Mouse (Mus musculus) liver, embryonic 13.5 days (tissue): Measurements from ENCODE around the gene Ube2o. TPM values are rescaled to one million over a fixed set of nuclear protein-coding genes. Genes with fewer than 3 reads are reported as not detected.

Experiments used
- ATAC-seq: fragments of 200-750 bp; cut with Nextera tagmentation; 2 replicates; pipeline ENCODE4 v1.8.0; 2017; ENCODE audit warnings: low read depth, mild to moderate bottlenecking, moderate number of reproducible peaks, moderate library complexity
- DNase-seq: peaks from one replicate; pipeline ENCODE4 v3.0.0; 2022
- H3K27ac ChIP-seq: fragments of 300-500 bp; sonication (generic); 2 replicates; pipeline ENCODE4 v1.5.1; 2015; ENCODE audit warnings: moderate library complexity, mild to moderate bottlenecking, inconsistent platforms
- H3K27me3 ChIP-seq: fragments of 300-500 bp; sonication (generic); 2 replicates; pipeline ENCODE4 v1.6.1; 2015; ENCODE audit warnings: mild to moderate bottlenecking, inconsistent platforms
- H3K36me3 ChIP-seq: fragments of 300-500 bp; sonication (generic); 2 replicates; pipeline ENCODE4 v1.6.1; 2015; ENCODE audit warnings: mild to moderate bottlenecking, inconsistent platforms
- H3K4me1 ChIP-seq: fragments of 300-500 bp; sonication (generic); replicated peaks from 2 replicates; pipeline ENCODE4 v1.6.1; 2015; ENCODE audit warnings: inconsistent platforms
- H3K4me2 ChIP-seq: fragments of 300-500 bp; sonication (generic); 2 replicates; pipeline ENCODE4 v1.6.1; 2015; ENCODE audit warnings: inconsistent platforms, mild to moderate bottlenecking, moderate library complexity
- H3K4me3 ChIP-seq: fragments of 300-500 bp; sonication (generic); replicated peaks from 2 replicates; pipeline ENCODE4 v1.5.1; 2015; ENCODE audit warnings: mild to moderate bottlenecking, inconsistent platforms
- H3K9ac ChIP-seq: fragments of 300-500 bp; sonication (generic); 2 replicates; pipeline ENCODE4 v1.6.1; 2015; ENCODE audit warnings: mild to moderate bottlenecking, inconsistent platforms
- H3K9me3 ChIP-seq: fragments of 300-500 bp; sonication (generic); replicated peaks from 2 replicates; pipeline ENCODE4 v1.6.1; 2016; ENCODE audit warnings: inconsistent platforms
- WGBS: fragments of 180-500 bp; shearing (Covaris S2); methylation state at CpG from one replicate; pipeline ENCODE4 v1.1.7; 2015; ENCODE audit not compliant: insufficient replicate concordance; 5-methylcytosine and 5-hydroxymethylcytosine counted together
- polyA plus RNA-seq: library from polyadenylated mRNA; unstranded; fragments of >200 nt; fragmentation: Nextera tagmentation; extraction: Ambion mirVana; gene quantifications from 2 replicates; pipeline ENCODE4 v1.2.1, GENCODE M21; 2015

The Ube2o gene
- polyA plus RNA-seq, 1 experiment from 2014 or later: 22.1 TPM

- Histone ChIP-seq H3K9me3 (no peaks in the 10 kb centered on the region), H3K36me3 (peaks cover 6% of the 10 kb centered on the region), H3K27ac (no peak overlapping the region), H3K27me3 (peaks cover 22% of the 10 kb centered on the region), H3K4me1 (peaks cover 34% of the 10 kb centered on the region), H3K4me3 (no peak overlapping the region), H3K9ac (no peak overlapping the region), H3K4me2 (no peak overlapping the region)
- ATAC-seq (peak; percentile 78), DNase-seq (peak; percentile 81)
Observed at GRCm38 (mm10) chr11:116592428-116592827, 11.2 kb upstream of the Ube2o start.

DNA sequence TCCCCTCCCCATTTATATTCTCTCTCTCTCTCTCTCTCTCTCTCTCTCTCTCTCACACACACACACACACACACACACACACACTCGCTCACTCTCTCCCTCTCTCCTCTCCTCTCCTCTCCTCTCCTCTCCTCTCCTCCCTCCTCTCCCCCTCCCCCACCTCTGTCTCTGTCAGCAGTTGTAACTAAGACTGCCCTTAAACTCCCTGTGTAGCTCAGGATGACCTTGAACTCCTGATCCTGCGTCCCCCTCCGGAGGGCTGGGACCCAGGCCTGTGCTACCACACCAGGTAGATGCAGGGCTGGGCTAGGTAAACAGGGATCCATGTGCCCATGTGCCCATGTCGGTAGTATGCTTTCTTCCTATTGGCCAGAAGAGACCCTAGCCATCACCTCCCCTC lies 10.4 kb upstream of the Ube2o start:
- no peak overlapping the region for H3K9ac ChIP-seq
- no peak overlapping the region for H3K4me3 ChIP-seq
- peaks cover 28% of the 10 kb centered on the region for H3K27me3 ChIP-seq
- peaks cover 39% of the 10 kb centered on the region for H3K4me1 ChIP-seq
- WGBS: 57% methylated on average over 4 of the region's 4 CpGs
- DNase-seq (no peak), ATAC-seq (no peak)
- no peak overlapping the region for H3K4me2 ChIP-seq
- H3K36me3 ChIP-seq: 0 out of 2 replicates have a peak, but pooled peaks cover under 1% of the 10 kb centered on the region
- H3K27ac ChIP-seq: no peak overlapping the region
- H3K9me3 ChIP-seq: no peaks in the 10 kb centered on the region

DNA sequence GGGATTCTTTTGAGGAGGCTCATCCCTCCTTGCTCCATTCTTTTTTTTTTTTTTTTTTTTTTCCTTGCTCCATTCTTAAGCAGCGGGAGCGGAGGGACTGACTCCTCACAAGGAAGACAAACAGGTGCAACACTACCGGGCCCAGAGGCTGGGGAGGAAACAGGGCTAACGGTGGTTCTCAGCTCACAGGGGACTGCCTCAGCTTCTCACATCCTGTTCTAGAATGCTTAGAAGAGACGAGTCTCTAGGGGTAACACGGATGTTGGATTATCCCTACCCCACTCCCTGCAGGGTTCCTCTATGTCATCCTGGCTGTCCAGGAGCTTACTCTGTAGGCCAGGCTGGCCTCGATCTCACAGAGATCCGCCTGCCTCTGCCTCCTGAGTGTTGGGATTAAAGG lies 8.3 kb upstream of the Ube2o start:
- Histone ChIP-seq H3K27me3 (peaks cover 32% of the 10 kb centered on the region), H3K27ac (no peak overlapping the region), H3K9ac (no peak overlapping the region), H3K4me2 (no peak overlapping the region), H3K4me3 (no peak overlapping the region), H3K9me3 (no peaks in the 10 kb centered on the region), H3K36me3 (no peaks in the 10 kb centered on the region), H3K4me1 (peaks cover 42% of the 10 kb centered on the region)
- ATAC-seq (no peak), DNase-seq (no peak)
- WGBS: 56% methylated on average over 8 of the region's 8 CpGs

DNA sequence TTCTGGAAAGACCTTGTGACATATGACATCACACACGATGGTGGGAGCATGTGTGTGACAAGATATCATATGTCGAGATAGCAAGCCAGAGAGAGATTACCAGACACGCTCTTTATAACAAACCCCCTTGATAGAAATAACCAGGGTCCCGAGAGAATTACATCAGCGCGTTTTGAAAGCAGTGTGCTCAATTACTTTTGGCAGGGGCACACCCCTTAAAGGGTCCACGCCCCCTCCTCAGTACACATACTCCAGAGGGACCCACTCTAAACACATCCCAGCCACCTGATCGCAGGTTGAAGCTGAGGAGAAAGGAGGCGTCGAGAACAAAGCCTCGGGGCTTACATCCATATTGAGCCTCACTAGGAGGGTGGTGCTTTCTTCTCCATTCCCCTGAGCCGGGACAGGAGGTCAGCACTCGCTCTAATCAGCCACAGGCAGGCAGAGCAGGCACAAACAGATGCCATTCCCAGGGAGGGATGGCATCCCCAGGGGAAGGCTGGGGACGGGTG lies 7.8 kb upstream of the Ube2o start:
- no peak for DNase-seq
- Histone ChIP-seq H3K27ac (no peak overlapping the region), H3K4me3 (no peak overlapping the region), H3K9me3 (no peaks in the 10 kb centered on the region), H3K27me3 (peaks cover 34% of the 10 kb centered on the region), H3K4me2 (no peak overlapping the region), H3K9ac (0 out of 2 replicates have a peak overlapping the region, but pooled peaks have one; percentile 11), H3K4me1 (peaks cover 42% of the 10 kb centered on the region), H3K36me3 (no peaks in the 10 kb centered on the region)
- WGBS: 32% methylated on average over 14 of the region's 14 CpGs
- no peak for ATAC-seq

DNA sequence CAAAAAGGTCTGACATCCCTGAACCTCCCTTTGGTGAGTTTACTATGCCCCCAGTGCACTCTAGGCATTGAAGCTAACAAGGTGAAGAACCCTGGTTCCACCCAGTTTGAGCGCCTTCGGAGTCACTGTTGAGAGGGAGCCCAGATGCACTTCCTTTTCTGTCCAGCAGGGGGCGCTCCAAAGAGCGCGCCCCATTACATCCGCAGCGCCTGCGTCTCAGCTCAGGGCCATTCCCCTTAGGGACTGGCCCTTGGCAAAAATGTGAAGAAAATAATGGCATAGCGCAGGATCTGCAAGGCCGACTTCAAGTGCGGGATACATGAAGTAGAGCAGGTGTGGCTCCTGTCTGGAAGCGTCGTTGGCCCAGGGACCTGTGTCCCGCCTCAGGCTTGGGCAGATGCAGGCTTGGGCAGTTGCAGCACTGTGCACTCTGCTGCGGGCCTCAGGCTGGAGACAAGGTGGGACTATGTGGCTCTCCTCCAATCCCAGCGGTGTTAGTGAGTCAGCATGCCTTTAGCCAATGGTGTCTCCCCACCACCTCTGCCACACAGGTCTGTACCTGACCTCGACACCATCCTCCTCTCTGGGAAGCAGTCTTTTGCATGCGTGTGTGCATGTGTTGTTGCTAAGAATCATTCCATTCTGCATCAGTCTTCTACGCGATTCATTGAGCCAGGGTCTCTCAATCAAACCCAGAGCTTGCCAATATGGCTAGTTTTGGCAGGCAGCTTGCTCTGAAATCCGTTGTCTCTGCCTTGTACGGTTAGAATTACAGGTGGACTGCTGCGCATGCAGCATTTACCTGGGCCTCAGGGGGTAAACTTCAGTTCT lies 5.8 kb upstream of the Ube2o start:
- peak; percentile 78 for ATAC-seq
- Histone ChIP-seq H3K4me3 (no peak overlapping the region), H3K4me2 (no peak overlapping the region), H3K9me3 (no peaks in the 10 kb centered on the region), H3K36me3 (no peaks in the 10 kb centered on the region), H3K4me1 (peaks cover 39% of the 10 kb centered on the region), H3K27ac (no peak overlapping the region), H3K27me3 (peaks cover 34% of the 10 kb centered on the region), H3K9ac (no peak overlapping the region)
- WGBS: 23% methylated on average over 23 of the region's 23 CpGs
- DNase-seq: peak; percentile 57

GRCm38 (mm10) chr11:116586310-116586709 lies 5.1 kb upstream of the Ube2o start, which contains the start of gene Aanat:
TSS of gene Aanat (plus strand) at chr11:116586432.
- H3K27me3 ChIP-seq: peaks cover 34% of the 10 kb centered on the region
- H3K36me3 ChIP-seq: no peaks in the 10 kb centered on the region
- no peak within 1 kb of the TSS for H3K4me3 ChIP-seq
- H3K4me1 ChIP-seq: peaks cover 41% of the 10 kb centered on the region
- H3K9ac ChIP-seq: no peak within 1 kb of the TSS
- H3K9me3 ChIP-seq: no peaks in the 10 kb centered on the region
- no peak within 1 kb of the TSS for H3K4me2 ChIP-seq
- WGBS: 49% methylated on average over 5 of the region's 5 CpGs
- DNase-seq: no peak
- no peak within 1 kb of the TSS for H3K27ac ChIP-seq
- no peak for ATAC-seq

DNA sequence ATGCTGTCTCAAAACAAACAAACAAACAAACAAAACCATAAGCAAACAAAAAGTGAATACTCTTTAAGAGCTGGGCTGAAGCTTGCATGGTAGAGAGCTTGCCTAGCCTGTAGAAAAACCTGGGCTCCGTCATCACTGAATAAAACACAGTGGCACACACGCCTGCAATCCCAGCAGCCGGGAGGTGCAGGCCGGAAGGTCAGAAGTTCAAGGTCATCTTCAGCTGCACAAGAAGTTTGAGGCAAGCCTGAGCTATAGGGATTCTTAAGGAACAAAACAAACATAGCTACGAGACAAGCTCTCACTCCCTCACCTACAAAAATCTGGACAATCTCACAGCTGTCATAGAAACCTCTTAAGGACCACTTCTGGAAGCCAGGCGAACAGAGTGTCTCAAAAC lies 4.4 kb upstream of the Ube2o start:
- no peak overlapping the region for H3K9ac ChIP-seq
- WGBS: 72% methylated on average over 6 of the region's 6 CpGs
- H3K4me3 ChIP-seq: no peak overlapping the region
- no peaks in the 10 kb centered on the region for H3K9me3 ChIP-seq
- H3K27ac ChIP-seq: no peak overlapping the region
- H3K4me1 ChIP-seq: peaks cover 40% of the 10 kb centered on the region
- ATAC-seq (no peak), DNase-seq (no peak)
- peaks cover 34% of the 10 kb centered on the region for H3K27me3 ChIP-seq
- H3K4me2 ChIP-seq: no peak overlapping the region
- no peaks in the 10 kb centered on the region for H3K36me3 ChIP-seq

- peak overlapping the region; percentile 98 for H3K4me3 ChIP-seq
- H3K27me3 ChIP-seq: peaks cover 5% of the 10 kb centered on the region; the same call in 1 of the 2 replicates
- H3K4me1 ChIP-seq: peaks cover 54% of the 10 kb centered on the region
- H3K4me2 ChIP-seq: peak overlapping the region; percentile 90
- H3K27ac ChIP-seq: peak overlapping the region; percentile 97
- WGBS: under 1% methylated on average over 87 of the region's 91 CpGs
- peak overlapping the region; percentile 99 for H3K9ac ChIP-seq
- DNase-seq (peak; percentile 73), ATAC-seq (peak; percentile 75)
- H3K9me3 ChIP-seq: no peaks in the 10 kb centered on the region
- peaks cover 26% of the 10 kb centered on the region for H3K36me3 ChIP-seq
Observed at GRCm38 (mm10) chr11:116580711-116581375, 404 bp downstream of the Ube2o start.

DNA sequence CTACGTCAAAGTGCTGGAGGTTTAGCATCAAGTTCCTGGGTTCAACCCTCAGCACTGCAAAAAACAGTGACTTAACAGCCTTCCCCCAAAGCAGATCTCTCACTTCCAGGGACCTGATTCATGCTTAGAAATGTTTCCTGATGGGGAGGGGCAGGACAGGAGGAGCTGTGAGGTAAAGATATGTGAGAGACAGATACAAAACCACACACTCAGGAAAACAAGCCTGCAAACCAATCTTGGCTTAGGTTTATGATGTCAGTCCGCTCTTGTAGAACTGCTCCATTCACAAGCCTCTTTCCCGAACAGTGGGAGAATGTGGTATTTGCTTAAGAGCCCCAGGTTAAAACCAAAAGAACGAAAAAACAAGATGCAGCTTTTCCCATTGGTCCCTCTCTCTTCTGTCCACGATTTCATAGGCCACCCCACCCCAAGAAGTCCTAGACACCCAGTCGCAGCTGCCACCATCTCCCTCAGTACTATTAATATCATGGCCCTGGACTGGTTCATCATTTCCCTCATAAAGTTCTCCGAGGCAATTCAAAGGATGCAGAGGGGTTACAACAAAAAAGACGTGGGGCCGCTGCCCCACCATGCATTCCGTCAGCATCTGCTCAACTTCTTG lies 1.1 kb downstream of the Ube2o start:
- Histone ChIP-seq H3K36me3 (peaks cover 26% of the 10 kb centered on the region), H3K4me2 (peak overlapping the region; percentile 90), H3K9ac (peak overlapping the region; percentile 99), H3K4me3 (peak overlapping the region; percentile 98), H3K27ac (peak overlapping the region; percentile 97), H3K9me3 (no peaks in the 10 kb centered on the region), H3K27me3 (peaks cover 5% of the 10 kb centered on the region; the same call in 1 of the 2 replicates), H3K4me1 (peaks cover 61% of the 10 kb centered on the region)
- ATAC-seq (peak; percentile 76), DNase-seq (peak; percentile 72)
- 7% methylated on average over 10 of the region's 10 CpGs for WGBS

DNA sequence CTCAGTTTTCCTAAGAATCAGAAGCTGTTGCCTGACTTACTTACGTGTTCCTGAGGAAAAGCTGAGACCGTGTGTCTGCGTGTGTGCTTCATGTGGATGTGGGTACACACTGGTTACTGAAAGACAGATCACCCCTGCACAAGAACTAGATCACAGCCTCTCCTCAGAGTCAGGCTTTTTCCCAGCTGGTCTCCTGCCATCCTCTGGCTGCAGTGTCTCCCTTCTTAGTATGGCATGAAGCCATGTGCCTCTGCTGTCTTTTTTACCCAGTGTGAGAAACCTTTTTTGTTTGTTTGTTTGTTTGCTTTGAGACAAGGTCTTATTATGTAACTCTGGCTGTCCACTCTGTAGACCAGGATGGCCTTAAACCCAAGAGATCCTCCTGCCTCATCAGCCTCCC lies 2.0 kb downstream of the Ube2o start:
- Histone ChIP-seq H3K36me3 (peaks cover 26% of the 10 kb centered on the region), H3K4me2 (peak overlapping the region; percentile 90), H3K4me3 (peak overlapping the region; percentile 98), H3K9ac (peak overlapping the region; percentile 99), H3K9me3 (no peaks in the 10 kb centered on the region), H3K4me1 (peaks cover 70% of the 10 kb centered on the region), H3K27ac (peak overlapping the region; percentile 97), H3K27me3 (peaks cover 5% of the 10 kb centered on the region; the same call in 1 of the 2 replicates)
- no peak for ATAC-seq
- no peak for DNase-seq
- WGBS: 86% methylated on average over 3 of the region's 3 CpGs

DNA sequence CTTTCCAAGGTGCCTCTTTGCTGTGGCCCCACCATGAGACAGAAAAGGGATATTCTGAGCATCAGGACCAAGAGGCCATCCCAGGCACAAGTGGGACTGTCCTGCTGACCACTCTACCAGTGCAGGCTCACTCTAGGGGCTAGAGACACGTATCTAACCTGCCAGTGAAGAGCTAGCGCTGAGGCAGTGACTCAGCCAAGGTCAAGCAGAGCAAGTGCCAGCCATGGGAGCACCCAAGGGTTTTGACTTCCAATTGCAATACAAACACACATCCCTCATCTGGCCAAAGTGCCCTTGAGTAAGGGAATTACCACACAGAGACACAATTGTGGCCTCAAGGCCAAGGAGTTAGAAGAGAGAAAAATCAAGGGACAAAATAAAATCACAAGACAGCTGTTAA lies 5.9 kb downstream of the Ube2o start:
- Histone ChIP-seq H3K9me3 (no peaks in the 10 kb centered on the region), H3K27me3 (0 out of 2 replicates have a peak, but pooled peaks cover 3% of the 10 kb centered on the region), H3K4me3 (peak overlapping the region; percentile 51), H3K9ac (peak overlapping the region; percentile 77), H3K4me2 (peak overlapping the region; percentile 86), H3K36me3 (peaks cover 34% of the 10 kb centered on the region), H3K4me1 (peaks cover 100% of the 10 kb centered on the region), H3K27ac (peak overlapping the region; percentile 99)
- DNase-seq (no peak), ATAC-seq (no peak)
- 81% methylated on average over 2 of the region's 2 CpGs for WGBS
